ENCODE assay signal across 18 mouse cellular contexts in genomic region chr12:82093317-82093716, GRCm38 (mm10).
A peak's percentile ranks its signal among the peaks of the same experiment; 100 is the strongest.
DNase-seq lines count a peak whose midpoint lies in the region; ATAC-seq and TF ChIP-seq lines count a peak whose summit lies in the region.
"Had no signal": no experiment of that assay in that cellular context is flagged by ENCODE, and none has a peak within 500 bp of the region (broad histone marks: within the 10 kb centered on the region; RNA-seq: fewer than 3 reads in every experiment).

No protein-coding gene starts in this region.

- 42% methylated on average over 7 of the region's 7 CpGs for WGBS in midbrain, embryonic 12.5 days
- 18% methylated on average over 7 of the region's 7 CpGs for WGBS in midbrain, embryonic 16.5 days
- 40% methylated on average over 7 of the region's 7 CpGs for WGBS in embryonic facial prominence, embryonic 12.5 days
- WGBS in forebrain, embryonic 14.5 days, result 16% methylated on average over 7 of the region's 7 CpGs
- whole genome bisulfite sequencing in limb, embryonic 11.5 days, result 68% methylated on average over 7 of the region's 7 CpGs
- 64% methylated on average over 7 of the region's 7 CpGs for WGBS in heart, embryonic 12.5 days

- H3K4me3 ChIP-seq in midbrain, embryonic 12.5 days, result no peak overlapping the region
- H3K4me3 ChIP-seq in midbrain, embryonic 16.5 days (ENCODE audit: low read depth, low read length), result no peak overlapping the region
- H3K4me3 ChIP-seq in embryonic facial prominence, embryonic 12.5 days, result no peak overlapping the region
- H3K4me3 ChIP-seq in forebrain, embryonic 14.5 days (ENCODE audit: low read depth, low read length), result no peak overlapping the region
- H3K4me3 ChIP-seq in limb, embryonic 11.5 days (ENCODE audit: low read depth, low read length), result no peak overlapping the region
- H3K4me3 ChIP-seq in heart, embryonic 12.5 days, result no peak overlapping the region
- no peak overlapping the region for H3K4me3 ChIP-seq in layer of hippocampus, adult 2 months
- H3K4me3 ChIP-seq: intestine, embryonic 15.5 days; kidney, embryonic 15.5 days; midbrain, embryonic 15.5 days had no signal

- H3K27ac ChIP-seq in midbrain, embryonic 12.5 days (replicated peaks), result no peak overlapping the region
- H3K27ac ChIP-seq in midbrain, embryonic 16.5 days (ENCODE audit: low read length), result no peak overlapping the region
- H3K27ac ChIP-seq in embryonic facial prominence, embryonic 12.5 days, result peak overlapping the region; percentile 65; the same call in 1 of the 2 replicates
- no peak overlapping the region for H3K27ac ChIP-seq in forebrain, embryonic 14.5 days (ENCODE audit: low read depth, low read length)
- H3K27ac ChIP-seq in limb, embryonic 11.5 days (replicated peaks; ENCODE audit: low read depth, low read length), result no peak overlapping the region
- no peak overlapping the region for H3K27ac ChIP-seq in heart, embryonic 12.5 days (ENCODE audit: poor library complexity, severe bottlenecking)
- no peak overlapping the region for H3K27ac ChIP-seq in layer of hippocampus, adult 2 months
- H3K27ac ChIP-seq: intestine, embryonic 15.5 days; kidney, embryonic 15.5 days; liver, embryonic 14.5 days; midbrain, embryonic 15.5 days; stomach, postnatal 0 days had no signal

- no peak overlapping the region for H3K4me2 ChIP-seq in midbrain, embryonic 12.5 days (replicated peaks)
- H3K4me2 ChIP-seq in midbrain, embryonic 16.5 days (ENCODE audit: low read length), result no peak overlapping the region
- no peak overlapping the region for H3K4me2 ChIP-seq in embryonic facial prominence, embryonic 12.5 days (replicated peaks)
- H3K4me2 ChIP-seq in forebrain, embryonic 14.5 days (ENCODE audit: low read length), result no peak overlapping the region
- H3K4me2 ChIP-seq in limb, embryonic 11.5 days (ENCODE audit: low read depth, severe bottlenecking), result no peak overlapping the region
- H3K4me2 ChIP-seq in heart, embryonic 12.5 days, result no peak overlapping the region
- H3K4me2 ChIP-seq: heart, embryonic 11.5 days; intestine, embryonic 15.5 days; kidney, embryonic 15.5 days; midbrain, embryonic 15.5 days had no signal

- H3K27me3 ChIP-seq in midbrain, embryonic 12.5 days, result no peaks in the 10 kb centered on the region
- no peaks in the 10 kb centered on the region for H3K27me3 ChIP-seq in midbrain, embryonic 16.5 days (ENCODE audit: control insufficient read depth, insufficient read depth, low read depth, low read length)
- H3K27me3 ChIP-seq in embryonic facial prominence, embryonic 12.5 days, result no peaks in the 10 kb centered on the region
- H3K27me3 ChIP-seq in forebrain, embryonic 14.5 days (replicated peaks; ENCODE audit: control insufficient read depth, insufficient read depth, low read length), result no peaks in the 10 kb centered on the region
- H3K27me3 ChIP-seq in limb, embryonic 11.5 days (ENCODE audit: control insufficient read depth, insufficient read depth, low read length), result no peaks in the 10 kb centered on the region
- no peaks in the 10 kb centered on the region for H3K27me3 ChIP-seq in heart, embryonic 12.5 days (replicated peaks)
- H3K27me3 ChIP-seq: intestine, embryonic 15.5 days; kidney, embryonic 15.5 days; midbrain, embryonic 15.5 days had no signal

- H3K4me1 ChIP-seq in midbrain, embryonic 12.5 days, result peaks cover 22% of the 10 kb centered on the region
- H3K4me1 ChIP-seq in midbrain, embryonic 16.5 days (ENCODE audit: control insufficient read depth, insufficient read depth, low read length), result peaks cover 8% of the 10 kb centered on the region; the same call in 1 of the 2 replicates
- peaks cover 15% of the 10 kb centered on the region for H3K4me1 ChIP-seq in embryonic facial prominence, embryonic 12.5 days
- H3K4me1 ChIP-seq in forebrain, embryonic 14.5 days (ENCODE audit: control insufficient read depth, insufficient read depth, low read length), result peaks cover 6% of the 10 kb centered on the region; the same call in 1 of the 2 replicates
- no peaks in the 10 kb centered on the region for H3K4me1 ChIP-seq in limb, embryonic 11.5 days (ENCODE audit: control insufficient read depth, insufficient read depth, low read length)
- H3K4me1 ChIP-seq in heart, embryonic 12.5 days (replicated peaks), result 0 out of 2 replicates have a peak, but pooled peaks cover 5% of the 10 kb centered on the region

- DNase-seq in forebrain, embryonic 14.5 days (ENCODE audit: low spot score), result peak; percentile 35
- DNase-seq in limb, embryonic 11.5 days (ENCODE audit: low spot score), result peak; percentile 40
- no peak for DNase-seq in layer of hippocampus, adult 2 months (ENCODE audit: low spot score in 2 of 2)
- DNase-seq: cerebellum, adult 9-10 months; gastrocnemius, postnatal 14 days; heart, postnatal 36 days; right cerebral cortex, postnatal 25 days; thymus, postnatal 14 days had no signal

- no peaks in the 10 kb centered on the region for H3K36me3 ChIP-seq in midbrain, embryonic 12.5 days
- H3K36me3 ChIP-seq in midbrain, embryonic 16.5 days (ENCODE audit: control insufficient read depth, insufficient read depth, low read length), result no peaks in the 10 kb centered on the region
- no peaks in the 10 kb centered on the region for H3K36me3 ChIP-seq in embryonic facial prominence, embryonic 12.5 days
- H3K36me3 ChIP-seq in forebrain, embryonic 14.5 days (ENCODE audit: control insufficient read depth, insufficient read depth, low read length), result no peaks in the 10 kb centered on the region
- no peaks in the 10 kb centered on the region for H3K36me3 ChIP-seq in limb, embryonic 11.5 days (ENCODE audit: control insufficient read depth, insufficient read depth, low read length)
- H3K36me3 ChIP-seq in heart, embryonic 12.5 days, result no peaks in the 10 kb centered on the region
- H3K36me3 ChIP-seq: intestine, embryonic 15.5 days; kidney, embryonic 15.5 days; midbrain, embryonic 15.5 days had no signal

- H3K9ac ChIP-seq in midbrain, embryonic 12.5 days (replicated peaks), result no peak overlapping the region
- no peak overlapping the region for H3K9ac ChIP-seq in midbrain, embryonic 16.5 days (ENCODE audit: low read depth, low read length)
- H3K9ac ChIP-seq in embryonic facial prominence, embryonic 12.5 days, result no peak overlapping the region
- no peak overlapping the region for H3K9ac ChIP-seq in forebrain, embryonic 14.5 days (ENCODE audit: low read length)
- H3K9ac ChIP-seq in limb, embryonic 11.5 days (ENCODE audit: low read length), result no peak overlapping the region
- H3K9ac ChIP-seq in heart, embryonic 12.5 days, result no peak overlapping the region
- H3K9ac ChIP-seq: intestine, embryonic 15.5 days; kidney, embryonic 15.5 days; liver, embryonic 14.5 days; midbrain, embryonic 15.5 days had no signal

- TF ChIP-seq CTCF in layer of hippocampus, adult 2 months (conservative IDR thresholded peaks at IDR 0.05), result no peak

- ATAC-seq in midbrain, embryonic 12.5 days (ENCODE audit: low FRiP score, low read depth), result peak; percentile 12; the same call in 1 of the 2 replicates
- ATAC-seq in midbrain, embryonic 16.5 days, result no peak
- ATAC-seq in embryonic facial prominence, embryonic 12.5 days (ENCODE audit: insufficient number of reproducible peaks, insufficient read depth, low FRiP score, low TSS enrichment), result no peak
- no peak for ATAC-seq in forebrain, embryonic 14.5 days
- no peak for ATAC-seq in limb, embryonic 11.5 days (ENCODE audit: insufficient number of reproducible peaks, low FRiP score, low TSS enrichment, low read depth)
- ATAC-seq in heart, embryonic 12.5 days (ENCODE audit: insufficient number of reproducible peaks, low FRiP score), result no peak
- ATAC-seq: intestine, embryonic 15.5 days; midbrain, embryonic 15.5 days had no signal

- no peaks in the 10 kb centered on the region for H3K9me3 ChIP-seq in midbrain, embryonic 12.5 days
- H3K9me3 ChIP-seq in midbrain, embryonic 16.5 days (replicated peaks; ENCODE audit: control insufficient read depth, low read length, poor library complexity, severe bottlenecking), result no peaks in the 10 kb centered on the region
- H3K9me3 ChIP-seq in embryonic facial prominence, embryonic 12.5 days, result peaks cover 5% of the 10 kb centered on the region; the same call in 1 of the 2 replicates
- no peaks in the 10 kb centered on the region for H3K9me3 ChIP-seq in forebrain, embryonic 14.5 days (replicated peaks; ENCODE audit: control insufficient read depth, low read length)
- no peaks in the 10 kb centered on the region; the same call in 1 of the 2 replicates for H3K9me3 ChIP-seq in limb, embryonic 11.5 days (ENCODE audit: control insufficient read depth, low read length)
- 0 out of 2 replicates have a peak, but pooled peaks cover 8% of the 10 kb centered on the region for H3K9me3 ChIP-seq in heart, embryonic 12.5 days (replicated peaks)
- H3K9me3 ChIP-seq: intestine, embryonic 15.5 days; kidney, embryonic 15.5 days; midbrain, embryonic 15.5 days had no signal

Comparison
In these comparisons a context has a peak if more than half of its experiments do, and no peak if none do; other contexts are left out.
1. DNase-seq: peak in forebrain, embryonic 14.5 days (single experiment) and limb, embryonic 11.5 days (single experiment); none in layer of hippocampus, adult 2 months (0 of 2).